Mouse (Mus musculus): ENCODE measurements around the gene Pdcd5. TPM values are rescaled to one million over a fixed set of nuclear protein-coding genes. Genes with fewer than 3 reads are reported as not detected.

Pdcd5 gene
- polyA plus RNA-seq, 1 experiment from 2014 or later = 109 TPM

- Histone ChIP-seq H3K27ac (ENCODE audit: low read length) (no peak overlapping the region), H3K4me3 (ENCODE audit: low read depth, low read length) (no peak overlapping the region), H3K27me3 (ENCODE audit: control insufficient read depth, insufficient read depth, low read depth, low read length) (no peaks in the 10 kb centered on the region), H3K4me2 (ENCODE audit: low read depth, low read length) (no peak overlapping the region), H3K4me1 (ENCODE audit: control insufficient read depth, low read depth, low read length) (peaks cover 8% of the 10 kb centered on the region), H3K36me3 (ENCODE audit: control insufficient read depth, insufficient read depth) (peaks cover 21% of the 10 kb centered on the region), H3K9me3 (replicated peaks; ENCODE audit: control insufficient read depth, low read length) (no peaks in the 10 kb centered on the region), H3K9ac (ENCODE audit: low read depth, low read length) (no peak overlapping the region)
- 73% methylated on average over 5 of the region's 5 CpGs for WGBS (ENCODE audit: insufficient replicate concordance)
- no peak for ATAC-seq (ENCODE audit: low read depth)
Observed at GRCm38 (mm10) chr7:35594311-35594710, 53.0 kb downstream of the Pdcd5 start.

Other genes with a start within 250 kb of the Pdcd5 start
- 1.5 and 2.1 TPM in 2 replicates for gene Slc7a9, start 198.7 kb downstream of the Pdcd5 start, polyA plus RNA-seq (2015; fragmentation: Nextera tagmentation; extraction: Ambion mirVana)
- gene Tdrd12, start 109.8 kb downstream of the Pdcd5 start, polyA plus RNA-seq (2015; fragmentation: Nextera tagmentation; extraction: Ambion mirVana) = 0.04 and 0.12 TPM in 2 replicates
- gene Nudt19, start 91.2 kb downstream of the Pdcd5 start, polyA plus RNA-seq (2015; fragmentation: Nextera tagmentation; extraction: Ambion mirVana) = 50.7 and 54.6 TPM in 2 replicates
- 0.04 and 0.06 TPM in 2 replicates for gene Rgs9bp, start 61.9 kb downstream of the Pdcd5 start, polyA plus RNA-seq (2015; fragmentation: Nextera tagmentation; extraction: Ambion mirVana)
- gene Ankrd27, start 61.3 kb downstream of the Pdcd5 start, polyA plus RNA-seq (2015; fragmentation: Nextera tagmentation; extraction: Ambion mirVana) = 23.3 and 23.9 TPM in 2 replicates
- 5.3 and 7.8 TPM in 2 replicates for gene Dpy19l3, start 106.9 kb upstream of the Pdcd5 start, polyA plus RNA-seq (2015; fragmentation: Nextera tagmentation; extraction: Ambion mirVana)
- gene Zfp507, start 155.5 kb upstream of the Pdcd5 start, polyA plus RNA-seq (2015; fragmentation: Nextera tagmentation; extraction: Ambion mirVana) = 3.3 and 5.2 TPM in 2 replicates